Comparison of ENCODE assay signal across 19 mouse cellular contexts in the genomic region with DNA sequence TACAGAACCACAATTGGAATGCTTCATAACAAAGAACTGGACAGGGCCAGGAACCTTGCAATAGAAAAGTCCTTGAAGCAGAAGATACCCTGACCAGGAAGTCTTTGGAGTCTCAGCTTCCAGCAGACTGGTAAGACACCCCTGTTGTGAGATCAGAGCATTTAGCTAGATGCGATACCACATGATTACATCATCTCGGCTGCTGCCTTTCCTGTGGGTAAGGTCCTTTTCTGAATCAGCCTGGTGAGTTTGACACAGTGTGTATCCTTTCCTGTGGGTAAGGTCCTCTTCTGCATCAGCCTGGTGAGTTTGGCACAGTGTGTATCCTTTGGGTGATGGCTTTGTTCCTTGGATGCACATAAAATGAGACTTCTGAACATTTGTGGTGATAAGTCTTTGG.
"Had no signal": no experiment of that assay in that cellular context is flagged by ENCODE, and none has a peak within 500 bp of the region (broad histone marks: within the 10 kb centered on the region; RNA-seq: fewer than 3 reads in every experiment).

No protein-coding gene starts in this region.

- H3K27me3 ChIP-seq: midbrain, embryonic 12.5 days; neural tube, embryonic 13.5 days; neural tube, embryonic 15.5 days had no signal

- H3K36me3 ChIP-seq: midbrain, embryonic 10.5 days; midbrain, embryonic 12.5 days; neural tube, embryonic 13.5 days; neural tube, embryonic 15.5 days had no signal

- H3K4me3 ChIP-seq: midbrain, embryonic 10.5 days; midbrain, embryonic 12.5 days; myocyte; neural tube, embryonic 13.5 days; neural tube, embryonic 15.5 days had no signal

- DNase-seq: lung, adult 18-20 months; lung, embryonic 14.5 days; lung, postnatal 10 days; lung, postnatal 4 days; midbrain, embryonic 14.5 days; retina, postnatal 1 day; right cerebral cortex, adult 18-20 months; right cerebral cortex, postnatal 25 days; right cerebral cortex, postnatal 4 days; spleen, adult 18-20 months; thymus, postnatal 14 days; thymus, postnatal 36 days had no signal

- ATAC-seq: midbrain, embryonic 16.5 days had no signal

- H3K4me1 ChIP-seq: neural tube, embryonic 13.5 days; neural tube, embryonic 15.5 days had no signal

- H3K27ac ChIP-seq: liver, embryonic 14.5 days; midbrain, embryonic 10.5 days; midbrain, embryonic 12.5 days; neural tube, embryonic 13.5 days; neural tube, embryonic 15.5 days had no signal
